Mouse (Mus musculus) forelimb bud, embryonic 11.5 days (tissue): Measurements from ENCODE around the gene Fra10ac1.

Experiments used
- DNase-seq: peaks from one replicate; pipeline ENCODE4 v3.0.0-alpha.2; 2012; ENCODE audit warnings: low read depth, low spot score

Fra10ac1 gene

GRCm38 (mm10) chr19:38223905-38224684 lies at the start of gene Fra10ac1:
Gene Fra10ac1 (minus strand): TSS chr19:38224156.
- peak; percentile 92 for DNase-seq

- DNase-seq, result no peak
These were observed 47.1 kb upstream of the Fra10ac1 start for GRCm38 (mm10) chr19:38271071-38271470.

GRCm38 (mm10) chr19:38267469-38267868 lies 43.5 kb upstream of the Fra10ac1 start:
- no peak for DNase-seq

- DNase-seq, result no peak
These were observed 41.8 kb upstream of the Fra10ac1 start for GRCm38 (mm10) chr19:38265767-38266166.

GRCm38 (mm10) chr19:38264505-38265500 lies 40.8 kb upstream of the Fra10ac1 start, which contains the start of gene Lgi1:
Gene Lgi1 (plus strand): TSS chr19:38264536.
- no peak for DNase-seq

- DNase-seq, result no peak
These were observed 40.0 kb upstream of the Fra10ac1 start for GRCm38 (mm10) chr19:38263829-38264504.

- no peak for DNase-seq
These were observed 37.4 kb upstream of the Fra10ac1 start for GRCm38 (mm10) chr19:38261351-38261750.

- no peak for DNase-seq
These were observed 36.4 kb upstream of the Fra10ac1 start for GRCm38 (mm10) chr19:38260346-38260745.

- no peak for DNase-seq
These were observed 35.5 kb upstream of the Fra10ac1 start for GRCm38 (mm10) chr19:38259436-38259835.

- DNase-seq, result no peak
These were observed 34.7 kb upstream of the Fra10ac1 start for GRCm38 (mm10) chr19:38258651-38259065.

- no peak for DNase-seq
These were observed 29.8 kb upstream of the Fra10ac1 start for GRCm38 (mm10) chr19:38253796-38254195.

- no peak for DNase-seq
These were observed 25.7 kb upstream of the Fra10ac1 start for GRCm38 (mm10) chr19:38249627-38250026.

GRCm38 (mm10) chr19:38246177-38246622 lies 22.2 kb upstream of the Fra10ac1 start:
- DNase-seq, result no peak

- peak; percentile 41 for DNase-seq
These were observed 21.6 kb upstream of the Fra10ac1 start for GRCm38 (mm10) chr19:38245361-38246176.

- DNase-seq, result no peak
These were observed 20.8 kb upstream of the Fra10ac1 start for GRCm38 (mm10) chr19:38244748-38245147.

- no peak for DNase-seq
These were observed 18.4 kb upstream of the Fra10ac1 start for GRCm38 (mm10) chr19:38242314-38242852.

GRCm38 (mm10) chr19:38238213-38238951 lies 14.4 kb upstream of the Fra10ac1 start:
- DNase-seq, result no peak

- no peak for DNase-seq
These were observed 13.9 kb upstream of the Fra10ac1 start for GRCm38 (mm10) chr19:38237834-38238212.

- no peak for DNase-seq
These were observed 12.6 kb upstream of the Fra10ac1 start for GRCm38 (mm10) chr19:38236526-38236925.

GRCm38 (mm10) chr19:38232516-38232915 lies 8.6 kb upstream of the Fra10ac1 start:
- no peak for DNase-seq
